Mouse (Mus musculus): ENCODE results near the gene Col4a2.

The Col4a2 gene

GRCm38 (mm10) chr8:11387282-11387681 lies 74.7 kb downstream of the Col4a2 start:
- no peak for DNase-seq

DNA sequence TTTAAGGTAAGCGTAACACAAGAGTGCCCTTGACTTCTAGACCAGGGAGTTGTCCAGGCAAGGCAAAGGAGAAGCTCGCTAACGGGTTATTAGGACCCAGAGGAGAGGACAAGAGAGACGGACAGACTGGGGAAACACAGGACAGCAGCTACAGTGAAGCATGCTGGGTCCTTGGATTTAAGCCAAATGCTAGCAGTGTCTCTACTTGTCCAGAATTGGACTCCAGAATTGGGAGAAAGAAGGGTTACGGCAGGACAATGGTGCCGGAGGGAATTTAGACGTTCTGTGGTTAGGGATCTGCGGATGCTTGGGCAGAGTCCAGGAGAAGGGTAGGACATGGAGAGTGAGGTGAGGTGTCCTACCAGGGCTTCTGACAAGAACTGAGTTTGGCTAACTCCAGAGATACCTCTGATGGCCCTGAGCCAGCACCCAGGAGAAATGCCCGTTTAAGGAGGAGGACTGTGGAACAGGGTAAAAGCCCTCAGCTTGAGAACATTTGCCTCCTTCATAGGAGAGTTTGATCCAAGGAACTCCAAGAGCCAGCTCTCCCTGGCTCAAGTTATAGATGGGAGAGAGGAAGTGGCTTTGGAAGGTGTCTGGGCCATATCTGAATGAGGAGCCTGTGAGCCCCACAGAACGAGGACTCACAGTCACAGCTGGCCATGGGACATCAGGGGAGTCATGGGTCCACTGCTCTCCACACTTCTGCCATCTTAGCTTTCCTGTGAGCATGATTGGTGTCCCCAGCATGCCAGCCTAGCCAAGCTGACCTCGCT lies 76.9 kb downstream of the Col4a2 start:
- no peak for DNase-seq

DNA sequence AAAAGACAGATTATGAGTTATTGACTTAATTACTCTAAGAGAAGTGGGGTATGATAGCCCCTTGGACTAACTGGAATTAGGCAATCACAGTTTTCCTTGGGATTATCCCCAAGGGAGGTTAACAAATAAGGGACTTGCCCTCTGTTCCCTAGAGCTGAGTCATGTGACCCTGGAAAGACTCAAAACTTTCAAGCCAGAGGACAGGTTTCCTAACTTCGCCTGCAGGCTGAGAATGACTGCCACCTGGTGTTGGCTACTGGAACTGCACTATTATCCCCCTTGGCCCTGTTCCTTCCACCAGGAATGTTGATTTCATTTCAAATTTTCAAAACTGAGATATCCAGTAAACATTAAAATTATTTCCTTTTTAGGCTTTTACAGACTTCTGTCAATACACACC lies 80.1 kb downstream of the Col4a2 start:
- DNase-seq: peak; percentile 67

DNA sequence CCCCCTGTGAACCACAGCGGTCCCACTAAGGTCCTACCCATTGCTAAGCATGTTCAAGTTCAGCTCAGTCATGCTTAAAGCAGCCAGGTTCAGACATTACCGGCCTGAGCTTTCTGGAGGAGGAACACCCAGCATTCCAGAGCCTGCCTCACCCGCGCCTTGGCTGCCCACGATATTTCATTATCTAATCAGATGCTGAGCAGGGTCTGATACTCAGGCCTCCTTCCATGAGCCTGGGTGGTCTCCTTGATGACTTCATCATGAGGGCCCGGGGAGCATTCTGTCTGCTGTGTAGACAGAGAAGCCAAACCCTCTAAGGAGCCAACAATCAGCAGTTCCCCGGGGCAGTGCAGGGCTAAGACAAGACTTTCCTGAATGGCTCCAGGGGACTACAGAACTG lies 80.6 kb downstream of the Col4a2 start:
- DNase-seq: no peak

DNA sequence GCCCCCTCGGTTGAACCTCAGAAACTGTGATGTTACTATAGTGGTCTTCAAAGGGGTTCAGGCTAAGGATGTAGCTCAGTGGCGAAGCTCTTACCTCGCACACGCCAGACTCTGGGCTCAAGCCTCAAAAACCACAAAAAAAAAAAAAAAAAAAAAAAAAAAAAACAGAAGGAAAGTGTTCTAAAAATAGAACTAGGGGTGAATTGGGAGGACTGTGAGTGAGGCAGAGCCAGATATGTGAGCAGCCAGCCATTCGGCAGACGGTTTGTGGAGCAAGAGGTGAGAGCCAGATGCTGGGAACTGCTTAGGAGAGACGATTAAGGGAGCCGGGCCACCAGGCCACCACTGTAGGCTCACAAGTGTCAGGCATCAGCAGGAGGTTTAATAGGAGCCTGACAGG lies 81.0 kb downstream of the Col4a2 start:
- DNase-seq: no peak

DNA sequence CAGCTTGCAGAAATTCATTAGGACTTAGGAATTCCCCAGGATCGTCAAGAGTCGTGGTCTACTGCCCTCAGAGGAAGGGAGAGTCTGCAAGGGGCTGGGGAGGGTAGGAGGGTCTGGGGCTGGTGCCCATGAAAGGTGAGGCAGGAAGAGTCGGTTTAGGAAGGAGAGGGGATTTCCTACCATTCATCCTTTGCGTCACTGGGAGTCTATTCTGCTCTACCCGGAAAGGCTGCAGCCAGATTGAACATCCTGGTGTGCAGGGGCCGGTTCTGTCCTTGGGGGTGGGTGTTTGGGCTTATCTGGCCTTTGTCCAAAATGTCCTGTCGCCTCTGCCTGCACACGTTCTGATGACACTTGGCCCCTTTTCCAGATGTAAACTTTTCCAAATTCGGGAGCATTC lies 82.2 kb downstream of the Col4a2 start:
- DNase-seq: no peak

DNA sequence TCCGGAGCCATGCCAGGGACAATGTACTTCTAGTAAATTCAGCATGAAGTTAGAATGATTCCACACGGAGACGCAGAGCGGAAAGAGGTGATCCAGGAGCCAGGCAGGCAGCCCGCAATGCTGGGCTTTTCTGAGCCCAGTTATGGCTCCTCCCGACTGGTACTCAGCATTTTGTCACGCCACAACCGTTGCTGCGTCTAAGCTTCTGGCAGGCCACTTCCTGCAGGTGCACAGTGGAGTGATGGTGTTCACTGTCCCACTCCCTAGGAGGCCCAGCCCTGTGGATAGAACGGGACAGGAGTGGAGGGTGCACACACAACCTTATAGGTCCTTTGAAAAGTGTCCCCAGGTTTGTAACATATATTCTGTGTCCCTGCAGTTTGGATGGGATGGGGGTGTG lies 83.0 kb downstream of the Col4a2 start:
- DNase-seq: no peak

DNA sequence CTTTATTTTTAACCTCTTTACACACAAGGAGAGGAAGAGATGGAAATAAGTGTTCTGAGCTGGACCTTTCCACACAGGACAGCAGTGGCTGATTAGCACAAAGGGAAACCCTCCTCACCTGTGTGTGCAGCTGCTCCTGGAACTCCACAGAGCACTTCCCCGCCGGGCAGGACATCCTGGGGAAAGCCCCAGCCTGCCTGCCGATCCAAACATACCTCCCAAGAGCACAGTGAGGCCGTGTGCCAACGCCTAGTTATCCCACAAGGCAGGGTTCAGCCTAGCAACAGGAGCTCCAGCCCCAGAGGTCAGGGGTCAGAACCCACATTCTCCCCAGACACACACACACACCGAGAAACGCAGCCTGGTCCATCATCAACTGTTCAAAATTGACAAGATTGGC lies 83.5 kb downstream of the Col4a2 start:
- DNase-seq: no peak

GRCm38 (mm10) chr8:11397126-11397525 lies 84.5 kb downstream of the Col4a2 start:
- DNase-seq: no peak

DNA sequence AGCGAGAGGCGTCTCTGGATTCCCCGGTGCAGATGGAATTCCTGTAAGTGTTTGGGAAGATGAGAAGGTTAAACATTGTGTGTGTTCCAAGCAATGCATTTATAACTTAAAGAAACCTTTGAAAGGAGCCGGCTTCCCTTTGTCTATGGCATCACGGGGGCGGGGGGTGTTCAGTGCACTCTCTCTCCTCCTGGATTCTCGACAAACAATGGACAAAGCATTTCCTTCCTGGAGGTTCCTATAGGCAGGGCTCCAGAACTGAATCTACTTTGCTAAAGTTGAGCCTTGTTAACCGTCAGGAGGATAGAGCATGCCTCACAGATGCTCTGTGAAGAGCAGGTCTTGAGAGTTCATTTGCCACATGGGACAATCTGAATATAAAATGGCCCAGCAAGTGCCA lies 87.1 kb downstream of the Col4a2 start:
- DNase-seq: no peak

GRCm38 (mm10) chr8:11400244-11400643 lies 87.6 kb downstream of the Col4a2 start:
- DNase-seq: no peak

DNA sequence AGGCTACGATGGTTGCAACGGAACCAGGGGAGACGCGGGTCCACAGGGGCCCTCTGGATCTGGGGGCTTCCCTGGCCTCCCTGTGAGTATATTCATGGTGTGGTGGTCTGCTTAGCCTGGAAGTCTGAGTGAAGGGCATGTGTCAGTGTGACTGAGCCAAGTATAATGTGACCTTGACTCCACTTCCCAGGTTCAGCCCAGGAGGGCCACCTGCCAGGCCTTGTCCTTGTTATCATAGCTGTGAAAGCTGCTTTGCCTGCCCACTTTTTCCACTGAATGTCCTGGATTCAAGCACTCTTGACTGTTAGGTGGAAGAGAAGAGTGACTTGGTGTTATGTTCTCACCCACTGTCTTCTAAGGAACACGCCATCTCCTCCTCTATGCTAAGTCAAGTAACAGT lies 88.6 kb downstream of the Col4a2 start:
- DNase-seq: no peak

GRCm38 (mm10) chr8:11402220-11402619 lies 89.6 kb downstream of the Col4a2 start:
- DNase-seq: no peak

DNA sequence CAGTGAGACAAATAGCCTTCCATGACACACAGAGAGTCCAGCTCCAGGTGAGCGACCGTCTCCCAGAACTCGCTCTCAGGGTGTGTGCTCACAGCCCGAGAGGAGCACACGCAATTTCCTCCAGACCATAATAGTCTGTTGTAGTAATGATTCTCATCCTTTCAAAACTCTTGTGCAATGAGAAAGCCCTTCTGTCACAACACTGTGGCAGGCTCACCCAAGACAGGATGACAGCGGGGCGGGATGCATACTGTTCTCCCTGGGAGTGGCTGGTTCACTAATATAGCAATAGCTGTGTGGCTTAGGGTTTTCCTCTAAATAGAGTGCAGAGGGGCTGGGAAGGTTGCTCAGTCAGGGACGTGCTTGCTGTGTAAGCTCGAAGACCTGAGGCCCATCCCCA lies 91.2 kb downstream of the Col4a2 start:
- no peak for DNase-seq

DNA sequence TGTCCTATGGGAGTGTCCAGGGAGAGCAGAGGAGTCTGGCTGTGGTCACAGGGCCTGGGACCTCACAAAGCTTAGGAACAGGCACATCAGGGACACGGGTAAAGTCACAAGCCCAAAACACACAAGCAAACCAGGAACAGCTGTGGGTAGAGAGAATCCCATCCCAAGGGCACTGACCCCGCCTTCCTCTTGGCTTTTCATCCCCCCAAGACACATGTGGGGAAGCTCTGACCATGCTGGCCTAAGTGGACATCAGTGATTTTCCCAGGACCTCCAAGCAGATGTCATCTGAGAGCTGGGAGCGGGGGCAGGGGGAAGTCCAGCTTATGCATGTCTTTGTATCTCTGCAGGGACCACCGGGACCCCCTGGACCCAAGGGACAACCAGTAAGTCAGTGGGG lies 92.0 kb downstream of the Col4a2 start:
- no peak for DNase-seq

GRCm38 (mm10) chr8:11405722-11406481 lies 93.3 kb downstream of the Col4a2 start:
- peak; percentile 37 for DNase-seq

DNA sequence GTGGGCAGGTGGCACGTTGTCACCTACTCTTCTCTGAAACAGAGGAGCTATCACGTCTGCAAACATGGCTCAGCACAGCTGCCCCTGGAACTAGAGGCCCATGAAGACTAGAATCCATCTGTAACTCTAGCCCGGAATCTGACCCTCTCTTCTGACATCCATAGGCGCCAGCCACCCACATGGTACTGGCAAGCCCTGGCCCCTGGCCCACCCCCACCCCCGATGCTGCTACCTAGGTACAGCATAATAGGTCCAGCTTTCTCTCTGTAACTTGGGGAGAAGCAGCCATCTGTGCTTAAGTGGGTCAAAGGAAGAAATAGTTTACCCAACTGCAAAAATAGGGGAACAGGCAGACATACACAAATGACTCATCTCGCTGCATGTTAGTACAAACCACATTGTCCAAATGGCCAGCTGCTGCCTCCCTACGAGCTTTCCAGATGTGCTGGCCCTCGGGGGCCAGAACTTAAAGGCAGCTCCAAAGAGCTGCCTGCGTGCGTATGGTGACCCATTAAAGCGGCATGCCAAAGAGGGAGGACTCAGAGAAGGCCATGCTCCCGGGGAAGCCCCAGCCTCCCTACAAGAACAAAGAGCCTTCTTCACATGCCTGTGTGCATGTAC lies 99.0 kb downstream of the Col4a2 start:
- no peak for DNase-seq

DNA sequence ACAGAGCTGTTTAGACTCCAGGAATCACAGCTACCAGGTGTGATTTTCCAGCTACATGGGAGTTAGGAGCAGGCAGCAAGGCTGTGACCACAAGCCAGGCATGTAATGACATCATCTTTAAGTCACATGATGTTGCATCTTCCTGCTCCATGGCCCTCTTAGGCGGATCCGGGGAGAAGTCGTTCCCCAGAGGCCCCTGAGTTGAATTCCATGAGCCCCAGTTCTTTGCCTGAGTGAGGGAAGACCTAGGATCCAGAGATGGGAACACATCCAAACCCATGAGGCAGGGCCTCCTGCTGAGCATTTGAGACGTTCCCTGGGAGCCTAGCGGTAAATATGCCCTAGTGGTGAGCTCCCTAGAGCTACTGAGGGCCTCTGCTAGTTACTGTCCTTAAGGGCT lies 99.8 kb downstream of the Col4a2 start:
- DNase-seq: no peak

GRCm38 (mm10) chr8:11414304-11414703 lies 101.7 kb downstream of the Col4a2 start:
- peak; percentile 45 for DNase-seq

- DNase-seq: no peak
These were observed 102.5 kb downstream of the Col4a2 start for GRCm38 (mm10) chr8:11415089-11415488.

- no peak for DNase-seq
These were observed 105.2 kb downstream of the Col4a2 start for GRCm38 (mm10) chr8:11417762-11418161.

DNA sequence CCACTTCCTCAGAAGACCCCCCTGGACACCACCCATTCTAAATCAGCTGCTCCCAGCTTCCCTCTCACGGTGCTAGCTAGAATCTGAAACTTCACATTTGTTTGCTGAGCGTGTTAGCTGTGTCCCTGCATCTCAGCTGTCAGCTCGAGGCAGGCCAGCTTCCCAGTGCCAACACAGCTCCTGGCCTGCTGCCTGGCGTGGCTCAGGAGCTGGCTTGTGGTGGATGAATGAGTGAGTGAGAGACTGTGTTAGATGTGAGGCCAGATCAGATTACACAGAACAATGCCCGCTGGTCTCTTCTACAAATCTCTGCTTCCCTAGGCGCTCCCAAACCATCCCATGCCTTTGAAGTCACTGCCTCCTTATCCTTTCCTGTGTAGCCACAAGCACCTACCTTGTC lies 106.6 kb downstream of the Col4a2 start:
- DNase-seq: peak; percentile 65

DNA sequence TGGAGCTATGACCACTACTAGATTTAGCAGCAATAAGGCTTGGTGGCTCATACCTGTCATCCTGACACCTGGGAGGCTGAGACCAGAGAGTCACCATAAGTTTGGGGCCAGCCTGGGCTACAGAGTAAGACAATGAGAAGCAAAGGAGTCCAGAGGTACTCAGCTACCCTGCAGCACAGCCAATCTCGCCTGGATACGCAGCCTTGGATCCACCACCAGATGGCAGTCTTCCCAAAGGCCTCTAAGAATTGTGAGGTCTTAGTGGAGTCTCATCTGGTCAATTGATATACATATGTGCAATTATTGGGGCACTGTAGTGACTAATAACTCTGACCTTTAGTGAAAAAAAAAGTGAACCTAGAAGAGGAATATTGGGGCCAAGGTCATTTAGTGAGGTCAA lies 107.0 kb downstream of the Col4a2 start:
- DNase-seq: peak; percentile 56

GRCm38 (mm10) chr8:11421105-11421504 lies 108.5 kb downstream of the Col4a2 start:
- DNase-seq: peak; percentile 69

All from right cerebral cortex, postnatal 14 days (tissue).